Mouse (Mus musculus) CD4-positive naive resting alpha-beta T cell, adult 76 days (primary cell): Measurements from ENCODE around the gene Zfp322a. TPM values are rescaled to one million over a fixed set of nuclear protein-coding genes. Genes with fewer than 3 reads are reported as not detected.

Experiments used
- total RNA-seq: library from RNA; stranded (reverse); gene quantifications from one replicate; pipeline ENCODE4 v1.2.4, GENCODE M21; 2023

Zfp322a gene
- total RNA-seq, result 13.3 TPM

DNA sequence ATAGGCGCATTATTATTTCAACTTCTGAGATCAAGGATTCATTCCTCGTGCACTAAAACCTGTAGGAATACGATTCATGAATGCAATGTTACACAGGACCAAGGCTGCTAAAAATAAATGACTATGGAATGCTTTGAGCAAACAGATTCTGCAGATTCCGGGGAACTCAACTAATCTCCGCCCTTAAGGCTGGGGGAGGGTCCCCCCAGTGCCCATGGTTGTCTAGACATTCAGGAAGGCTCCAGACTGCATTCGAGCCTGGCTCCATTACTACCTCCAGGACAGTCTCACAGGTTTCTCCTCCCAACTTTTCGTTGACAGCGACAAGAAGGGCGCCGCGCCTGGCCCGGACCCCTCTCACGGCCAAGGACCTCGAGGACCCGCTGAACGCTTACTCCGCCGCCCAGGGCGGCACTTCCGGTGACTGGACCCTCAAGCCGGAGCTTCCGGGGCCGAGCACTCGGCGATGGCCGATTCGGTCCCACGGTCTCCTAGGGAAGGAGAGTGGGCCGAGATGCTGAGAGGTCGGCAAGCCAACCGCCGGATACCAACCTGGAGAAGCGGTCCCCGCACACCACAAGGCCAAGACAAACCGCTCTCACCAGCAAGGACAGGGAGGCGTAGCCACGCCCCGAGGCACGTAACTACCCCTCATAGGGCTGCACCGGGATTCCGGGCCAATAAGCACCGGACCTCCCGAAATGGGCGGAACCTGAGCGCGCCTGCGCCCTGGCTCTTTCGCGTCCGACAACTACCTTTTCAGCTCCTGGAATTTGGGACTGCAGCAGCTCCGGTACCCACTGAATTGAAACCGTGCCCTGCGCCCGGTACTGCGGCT, at the start of gene Zfp322a:
Gene Zfp322a, minus strand, starts transcription at position 626 of the 838 bp plus-strand sequence.

Other genes with a start within 250 kb of the Zfp322a start
- not detected for gene Vmn1r218, start 236.1 kb downstream of the Zfp322a start, total RNA-seq
- not detected for gene Vmn1r219, start 209.9 kb downstream of the Zfp322a start, total RNA-seq
- gene Vmn1r220, start 181.2 kb downstream of the Zfp322a start, total RNA-seq, result not detected
- gene Vmn1r221, start 155.1 kb downstream of the Zfp322a start, total RNA-seq, result not detected
- not detected for gene Vmn1r222, start 133.3 kb downstream of the Zfp322a start, total RNA-seq
- not detected for gene Vmn1r223, start 122.1 kb downstream of the Zfp322a start, total RNA-seq
- 15.9 TPM for gene Abt1, start 54.7 kb upstream of the Zfp322a start, total RNA-seq
- not detected for gene Btn1a1, start 96.7 kb upstream of the Zfp322a start, total RNA-seq
- gene Btn2a2, start 119.6 kb upstream of the Zfp322a start, total RNA-seq, result not detected
- gene Hist1h4h, start 161.8 kb upstream of the Zfp322a start, total RNA-seq, result 147 TPM
- 24.7 TPM for gene Hist1h2af, start 164.7 kb upstream of the Zfp322a start, total RNA-seq
- 2.3 TPM for gene Hist1h3g, start 166.2 kb upstream of the Zfp322a start, total RNA-seq
- gene Hist1h2bh, start 174.2 kb upstream of the Zfp322a start, total RNA-seq, result 5.5 TPM
- gene Hist1h3f, start 174.8 kb upstream of the Zfp322a start, total RNA-seq, result 48.1 TPM
- 42.3 TPM for gene Hist1h4f, start 182.4 kb upstream of the Zfp322a start, total RNA-seq
- gene Hist1h1d, start 184.1 kb upstream of the Zfp322a start, total RNA-seq, result 5.2 TPM
- 91.9 TPM for gene Hist1h3e, start 193.2 kb upstream of the Zfp322a start, total RNA-seq
- 7.8 TPM for gene Hist1h2ae, start 202.0 kb upstream of the Zfp322a start, total RNA-seq
- gene Hist1h2bg, start 202.2 kb upstream of the Zfp322a start, total RNA-seq, result 110 TPM
- 40.8 TPM for gene Hist1h2bf, start 205.0 kb upstream of the Zfp322a start, total RNA-seq
- gene Hist1h2ad, start 205.2 kb upstream of the Zfp322a start, total RNA-seq, result 3.8 TPM
- gene Hist1h3d, start 206.6 kb upstream of the Zfp322a start, total RNA-seq, result 3.4 TPM
- 86.8 TPM for gene Hist1h4d, start 212.4 kb upstream of the Zfp322a start, total RNA-seq